Mouse (Mus musculus) CH12.LX (cell line): Measurements from ENCODE around the gene Trappc2l. TPM values are rescaled to one million over a fixed set of nuclear protein-coding genes. Genes with fewer than 3 reads are reported as not detected.

Experiments
- DNase-seq: peaks from one replicate; pipeline ENCODE4 v3.0.0-alpha.2; 2013; ENCODE audit errors: extremely low read depth
- H3K27ac ChIP-seq: 2 replicates; pipeline ENCODE4 v1.5.1; 2012; ENCODE audit warnings: low read depth, mild to moderate bottlenecking, control low read depth, moderate library complexity; ENCODE audit not compliant: insufficient read depth
- H3K27me3 ChIP-seq: replicated peaks from 2 replicates; pipeline ENCODE3; 2012; ENCODE audit warnings: inconsistent platforms
- H3K36me3 ChIP-seq, 2 experiments: replicated peaks in 1 of 2; 2 replicates each; pipeline versions ENCODE3 to v1.6.1; 2012; ENCODE audit warnings: inconsistent platforms in 1 of 2, low read length in 1 of 2, mild to moderate bottlenecking in 1 of 2, mixed read lengths in 1 of 2, moderate library complexity in 1 of 2; ENCODE audit not compliant: control insufficient read depth in 1 of 2, insufficient read depth in 1 of 2
- H3K4me1 ChIP-seq, 2 experiments: 2 replicates each; pipeline ENCODE4 v1.6.1; 2012; ENCODE audit warnings: inconsistent platforms in 1 of 2, moderate library complexity in 1 of 2; ENCODE audit not compliant: insufficient read depth in 2 of 2, control insufficient read depth in 1 of 2
- H3K4me2 ChIP-seq: 2 replicates; pipeline ENCODE4 v1.6.1; 2012; ENCODE audit warnings: low read depth, mild to moderate bottlenecking, control low read depth; ENCODE audit not compliant: poor library complexity, insufficient read depth, severe bottlenecking
- H3K4me3 ChIP-seq, 3 experiments: fragments of 150-350 bp in 1 of 3; sonication (generic) in 1 of 3; replicated peaks in 1 of 3; 2 replicates each; pipeline versions ENCODE3 to v1.5.1; 2011 to 2012; ENCODE audit warnings: low read depth in 2 of 3, low read length in 2 of 3, mild to moderate bottlenecking in 2 of 3, moderate library complexity in 2 of 3, control low read depth in 1 of 3, improper control_type of control experiment in 1 of 3, inconsistent platforms in 1 of 3, mixed read lengths in 1 of 3; ENCODE audit not compliant: poor library complexity in 1 of 3
- H3K79me2 ChIP-seq: replicated peaks from 2 replicates; pipeline ENCODE4 v1.6.1; 2012; ENCODE audit warnings: mild to moderate bottlenecking, moderate library complexity; ENCODE audit not compliant: control insufficient read depth, poor library complexity, insufficient read depth, severe bottlenecking; ENCODE audit errors: extremely low read depth
- H3K9ac ChIP-seq: 2 replicates; pipeline ENCODE4 v1.6.1; 2012; ENCODE audit warnings: low read depth, mild to moderate bottlenecking, control low read depth, moderate library complexity; ENCODE audit not compliant: insufficient read depth
- H3K9me3 ChIP-seq: replicated peaks from 2 replicates; pipeline ENCODE3; 2012; ENCODE audit warnings: low read length, inconsistent platforms, mixed read lengths
- CHD1 ChIP-seq: IDR thresholded peaks from 2 replicates; pipeline ENCODE4 v1.6.1; 2012; ENCODE audit warnings: low read depth, low read length, improper control_type of control experiment, inconsistent platforms
- CTCF ChIP-seq, 2 experiments: IDR thresholded peaks in 1 of 2; conservative IDR thresholded peaks in 1 of 2; 2 replicates each; pipeline ENCODE4 v1.5.1; 2011 to 2012; ENCODE audit warnings: low read depth in 2 of 2, low read length in 2 of 2, improper control_type of control experiment in 1 of 2, inconsistent platforms in 1 of 2, mild to moderate bottlenecking in 1 of 2, moderate library complexity in 1 of 2
- E2F4 ChIP-seq: IDR thresholded peaks from 2 replicates; pipeline ENCODE4 v1.6.1; 2011; ENCODE audit warnings: low read depth, low read length, improper control_type of control experiment; ENCODE audit not compliant: insufficient replicate concordance
- ELF1 ChIP-seq: IDR thresholded peaks from 2 replicates; pipeline ENCODE4 v1.6.1; 2014; ENCODE audit warnings: low read depth, mild to moderate bottlenecking, inconsistent platforms, low read length, improper control_type of control experiment
- JUN ChIP-seq: IDR thresholded peaks from 2 replicates; pipeline ENCODE4 v1.6.1; 2011; ENCODE audit warnings: low read depth, mild to moderate bottlenecking, low read length, improper control_type of control experiment, moderate library complexity; ENCODE audit not compliant: insufficient read depth
- JUND ChIP-seq: conservative IDR thresholded peaks from 2 replicates; pipeline ENCODE4 v1.6.1; 2011; ENCODE audit warnings: low read depth, low read length, improper control_type of control experiment
- KAT2A ChIP-seq: IDR thresholded peaks from 2 replicates; pipeline ENCODE4 v1.6.1; 2012; ENCODE audit warnings: low read length, improper control_type of control experiment, inconsistent platforms; ENCODE audit not compliant: insufficient replicate concordance
- MAFK ChIP-seq: IDR thresholded peaks from 2 replicates; pipeline ENCODE4 v1.6.1; 2011; ENCODE audit warnings: low read length, improper control_type of control experiment; ENCODE audit not compliant: insufficient replicate concordance
- MAX ChIP-seq: IDR thresholded peaks from 2 replicates; pipeline ENCODE4 v1.6.1; 2011; ENCODE audit warnings: low read length, improper control_type of control experiment
- MAZ ChIP-seq: IDR thresholded peaks from 2 replicates; pipeline ENCODE4 v1.6.1; 2012; ENCODE audit warnings: low read depth, mild to moderate bottlenecking, inconsistent platforms, low read length, improper control_type of control experiment, moderate library complexity
- MEF2A ChIP-seq: IDR thresholded peaks from 2 replicates; pipeline ENCODE4 v1.6.1; 2014; ENCODE audit warnings: low read depth, mild to moderate bottlenecking, inconsistent platforms, low read length, improper control_type of control experiment, borderline replicate concordance
- MXI1 ChIP-seq: IDR thresholded peaks from 2 replicates; pipeline ENCODE4 v1.6.1; 2011; ENCODE audit warnings: mild to moderate bottlenecking, low read depth, low read length, improper control_type of control experiment
- NRF1 ChIP-seq: IDR thresholded peaks from 2 replicates; pipeline ENCODE4 v1.6.1; 2014; ENCODE audit warnings: low read depth, mild to moderate bottlenecking, inconsistent platforms, low read length, improper control_type of control experiment, moderate library complexity
- PAX5 ChIP-seq: IDR thresholded peaks from 2 replicates; pipeline ENCODE4 v1.6.1; 2012; ENCODE audit warnings: low read length, inconsistent platforms, mixed read lengths
- POLR2A ChIP-seq: IDR thresholded peaks from 2 replicates; pipeline ENCODE4 v1.6.1; 2011; ENCODE audit warnings: low read depth, mild to moderate bottlenecking, improper control_type of control experiment, low read length
- SIN3A ChIP-seq: IDR thresholded peaks from 2 replicates; pipeline ENCODE4 v1.6.1; 2012; ENCODE audit warnings: low read length, improper control_type of control experiment, inconsistent platforms
- TBP ChIP-seq: conservative IDR thresholded peaks from 2 replicates; pipeline ENCODE4 v1.6.1; 2011; ENCODE audit warnings: low read depth, low read length, improper control_type of control experiment
- TCF12 ChIP-seq: IDR thresholded peaks from 2 replicates; pipeline ENCODE4 v1.6.1; 2014; ENCODE audit warnings: low read depth, mild to moderate bottlenecking, inconsistent platforms, low read length, improper control_type of control experiment
- UBTF ChIP-seq: IDR thresholded peaks from 2 replicates; pipeline ENCODE4 v1.6.1; 2012; ENCODE audit warnings: low read depth, mild to moderate bottlenecking, inconsistent platforms, low read length, improper control_type of control experiment, moderate library complexity
- USF1 ChIP-seq: IDR thresholded peaks from 2 replicates; pipeline ENCODE4 v1.6.1; 2014; ENCODE audit warnings: low read depth, mild to moderate bottlenecking, inconsistent platforms, low read length, improper control_type of control experiment
- ZNF384 ChIP-seq: IDR thresholded peaks from 2 replicates; pipeline ENCODE4 v1.6.1; 2012; ENCODE audit warnings: low read depth, low read length, improper control_type of control experiment, inconsistent platforms
- dilution Hi-C: fragments of 300-500 bp; cut with MboI; formaldehyde crosslinking; loops from 2 replicates; pipeline ENCODE4 v1.14.3; 2020; ENCODE audit warnings: low sequenced_read_pairs; ENCODE audit not compliant: extremely low pct_unique_long_range_greater_than_20kb, extremely low pct_ligation_motif_present
- in situ Hi-C: fragments of 300-500 bp; cut with MboI; formaldehyde crosslinking; loops from 3 replicates; pipeline ENCODE4 v1.14.3; 2019; ENCODE audit warnings: low sequenced_read_pairs, low pct_ligation_motif_present, low pct_unique_long_range_greater_than_20kb, mixed read lengths
- polyA plus RNA-seq: library from polyadenylated mRNA; unstranded; fragments of >175 nt; gene quantifications from 2 replicates; pipeline ENCODE4 v1.2.1, GENCODE M21; 2012; ENCODE audit warnings: low read depth; ENCODE audit not compliant: insufficient read length
- total RNA-seq, 2 experiments: library from RNA; depleted of rRNA; stranded (reverse); fragments of 300-350 nt in 1 of 2; fragments of >200 nt in 1 of 2; gene quantifications; 2 replicates each; pipeline ENCODE4 v1.2.3; 2012 to 2014

Gene Trappc2l
- total and polyA plus RNA-seq, 3 experiments = 15.7 to 67.0 (median 36.0) TPM

GRCm38 (mm10) chr8:122661138-122661537, 49.7 kb downstream of the Trappc2l start:
- Histone ChIP-seq H3K79me2 (no peaks in the 10 kb centered on the region), H3K9me3 (no peaks in the 10 kb centered on the region), H3K4me2 (no peak overlapping the region), H3K4me3 (no peak overlapping the region), H3K27me3 (no peaks in the 10 kb centered on the region), H3K27ac (no peak overlapping the region), H3K4me1 (peaks cover 14 to 32% of the 10 kb centered on the region in 2 experiments), H3K9ac (no peak overlapping the region), H3K36me3 (peaks cover 20 to 96% of the 10 kb centered on the region in 2 experiments)
- TF ChIP-seq USF1 (no peak), NRF1 (no peak), PAX5 (no peak), MXI1 (no peak)
- in situ Hi-C loops (no loop called here), dilution Hi-C loops (no loop called here)
- no peak for DNase-seq

GRCm38 (mm10) chr8:122661894-122662293, 50.5 kb downstream of the Trappc2l start:
- no peak overlapping the region for H3K4me2 ChIP-seq
- no peaks in the 10 kb centered on the region for H3K79me2 ChIP-seq
- H3K27me3 ChIP-seq = no peaks in the 10 kb centered on the region
- H3K9me3 ChIP-seq = no peaks in the 10 kb centered on the region
- H3K4me1 ChIP-seq = peaks cover 19 to 39% of the 10 kb centered on the region in 2 experiments
- no peak for TF ChIP-seq MEF2A
- no peak for TF ChIP-seq MAFK
- TF ChIP-seq TBP = no peak
- no peak for TF ChIP-seq ELF1
- no peak for TF ChIP-seq SIN3A
- TF ChIP-seq POLR2A = no peak
- no peak for TF ChIP-seq KAT2A
- no peak for TF ChIP-seq TCF12
- no peak for TF ChIP-seq MAX
- TF ChIP-seq JUND = no peak
- no peak for TF ChIP-seq MAZ
- TF ChIP-seq E2F4 = no peak
- no peak for TF ChIP-seq PAX5
- no peak for TF ChIP-seq CHD1
- no peak for TF ChIP-seq JUN
- TF ChIP-seq CTCF (conservative IDR thresholded peaks at IDR 0.05 in 1 of 2, IDR thresholded peaks at IDR 0.05 in 1 of 2; ENCODE audit: low read depth in 2 of 2, low read length in 2 of 2) = no peak
- TF ChIP-seq UBTF = no peak
- TF ChIP-seq ZNF384 = no peak
- DNase-seq = no peak
- no peak overlapping the region for H3K4me3 ChIP-seq
- H3K27ac ChIP-seq = no peak overlapping the region
- H3K9ac ChIP-seq = no peak overlapping the region
- dilution Hi-C loops (no loop called here), in situ Hi-C loops (no loop called here)
- H3K36me3 ChIP-seq = peaks cover 20 to 95% of the 10 kb centered on the region in 2 experiments
